Mouse (Mus musculus): ENCODE results near the gene Btc. TPM values are rescaled to one million over a fixed set of nuclear protein-coding genes. Genes with fewer than 3 reads are reported as not detected.

The Btc gene
- total RNA-seq (2014; fragmentation: Nextera tagmentation), result not detected in 2 replicates
- not detected in 2 replicates for total RNA-seq (2017)

GRCm38 (mm10) chr5:91402339-91403211 lies at the start of gene Btc:
Gene Btc, minus strand, starts transcription at chr5:91402994.
- ATAC-seq (replicated peaks; ENCODE audit: poor library complexity, severe bottlenecking), result peak; percentile 97

- ATAC-seq (replicated peaks; ENCODE audit: poor library complexity, severe bottlenecking), result no peak
Measured at GRCm38 (mm10) chr5:91444981-91445517, 42.3 kb upstream of the Btc start.

- ATAC-seq (replicated peaks; ENCODE audit: poor library complexity, severe bottlenecking), result no peak
Measured at GRCm38 (mm10) chr5:91436563-91436962, 33.8 kb upstream of the Btc start.

- no peak for ATAC-seq (replicated peaks; ENCODE audit: poor library complexity, severe bottlenecking)
Measured at GRCm38 (mm10) chr5:91434723-91435658, 32.2 kb upstream of the Btc start.

GRCm38 (mm10) chr5:91428547-91428946 lies 25.8 kb upstream of the Btc start:
- no peak for ATAC-seq (replicated peaks; ENCODE audit: poor library complexity, severe bottlenecking)

- no peak for ATAC-seq (replicated peaks; ENCODE audit: poor library complexity, severe bottlenecking)
Measured at GRCm38 (mm10) chr5:91413814-91414213, 11.0 kb upstream of the Btc start.

GRCm38 (mm10) chr5:91404263-91404662 lies 1.5 kb upstream of the Btc start:
- ATAC-seq (replicated peaks; ENCODE audit: poor library complexity, severe bottlenecking), result no peak

- no peak for ATAC-seq (replicated peaks; ENCODE audit: poor library complexity, severe bottlenecking)
Measured at GRCm38 (mm10) chr5:91403281-91403680, 487 bp upstream of the Btc start.

GRCm38 (mm10) chr5:91400493-91401096 lies 2.2 kb downstream of the Btc start:
- ATAC-seq (replicated peaks; ENCODE audit: poor library complexity, severe bottlenecking), result no peak

GRCm38 (mm10) chr5:91375467-91375866 lies 27.3 kb downstream of the Btc start:
- no peak for ATAC-seq (replicated peaks; ENCODE audit: poor library complexity, severe bottlenecking)

GRCm38 (mm10) chr5:91368061-91368565 lies 34.7 kb downstream of the Btc start:
- ATAC-seq (replicated peaks; ENCODE audit: poor library complexity, severe bottlenecking), result no peak

GRCm38 (mm10) chr5:91366925-91367324 lies 35.9 kb downstream of the Btc start:
- no peak for ATAC-seq (replicated peaks; ENCODE audit: poor library complexity, severe bottlenecking)

- ATAC-seq (replicated peaks; ENCODE audit: poor library complexity, severe bottlenecking), result no peak
Measured at GRCm38 (mm10) chr5:91363274-91363991, 39.4 kb downstream of the Btc start.

- no peak for ATAC-seq (replicated peaks; ENCODE audit: poor library complexity, severe bottlenecking)
Measured at GRCm38 (mm10) chr5:91352645-91353044, 50.1 kb downstream of the Btc start.

- ATAC-seq (replicated peaks; ENCODE audit: poor library complexity, severe bottlenecking), result no peak
Measured at GRCm38 (mm10) chr5:91345681-91346080, 57.1 kb downstream of the Btc start.

GRCm38 (mm10) chr5:91345064-91345463 lies 57.7 kb downstream of the Btc start:
- ATAC-seq (replicated peaks; ENCODE audit: poor library complexity, severe bottlenecking), result peak; percentile 71

- ATAC-seq (replicated peaks; ENCODE audit: poor library complexity, severe bottlenecking), result no peak
Measured at GRCm38 (mm10) chr5:91341981-91342760, 60.6 kb downstream of the Btc start.

GRCm38 (mm10) chr5:91334227-91334626 lies 68.6 kb downstream of the Btc start:
- ATAC-seq (replicated peaks; ENCODE audit: poor library complexity, severe bottlenecking), result no peak
